Comparison of ENCODE assay signal across 11 mouse cellular contexts in genomic region chr7:16471549-16471948, GRCm38 (mm10). TPM values are rescaled to one million over a fixed set of nuclear protein-coding genes. Genes with fewer than 3 reads are reported as not detected.
DNase-seq lines count a peak whose midpoint lies in the region; ATAC-seq and TF ChIP-seq lines count a peak whose summit lies in the region.
"Had no signal": no experiment of that assay in that cellular context is flagged by ENCODE, and none has a peak within 500 bp of the region (broad histone marks: within the 10 kb centered on the region; RNA-seq: fewer than 3 reads in every experiment).

No protein-coding gene starts in this region.

- no peak for TF ChIP-seq EP300 in liver, postnatal 0 days (IDR thresholded peaks at IDR 0.05; ENCODE audit: low read depth)

- peak; percentile 58 for TF ChIP-seq CTCF in liver, postnatal 0 days (IDR thresholded peaks at IDR 0.05; ENCODE audit: low read depth)

- H3K4me2 ChIP-seq in liver, postnatal 0 days (ENCODE audit: low read depth, low read length) = no peak overlapping the region
- no peak overlapping the region for H3K4me2 ChIP-seq in liver, embryonic 11.5 days

- H3K9me3 ChIP-seq in liver, postnatal 0 days (ENCODE audit: low read length) = no peaks in the 10 kb centered on the region
- no peaks in the 10 kb centered on the region for H3K9me3 ChIP-seq in liver, embryonic 11.5 days (ENCODE audit: control insufficient read depth, low read length)

- peaks cover 63% of the 10 kb centered on the region for H3K27me3 ChIP-seq in liver, postnatal 0 days (ENCODE audit: insufficient read depth, low read length)
- peaks cover 66% of the 10 kb centered on the region for H3K27me3 ChIP-seq in liver, embryonic 11.5 days (replicated peaks; ENCODE audit: control insufficient read depth, insufficient read depth, low read length)

- no peak overlapping the region for H3K4me3 ChIP-seq in liver, postnatal 0 days (ENCODE audit: low read depth, low read length)
- H3K4me3 ChIP-seq in liver, embryonic 11.5 days (ENCODE audit: low read depth, low read length) = no peak overlapping the region
- H3K4me3 ChIP-seq: erythroblast, embryonic 14.5 days had no signal

- ATAC-seq in liver, postnatal 0 days = no peak
- ATAC-seq in liver, embryonic 11.5 days (replicated peaks; ENCODE audit: low FRiP score) = no peak
- ATAC-seq in megakaryocyte progenitor cell, adult 5-6 weeks (replicated peaks; ENCODE audit: poor library complexity) = peak; percentile 63

- no peak overlapping the region for H3K9ac ChIP-seq in liver, postnatal 0 days (replicated peaks)
- no peak overlapping the region for H3K9ac ChIP-seq in liver, embryonic 11.5 days (ENCODE audit: low read depth, low read length)

- DNase-seq in embryo, embryonic 10 days (ENCODE audit: low spot score) = peak; percentile 54
- DNase-seq in embryo, embryonic 9.5 days (ENCODE audit: extremely low spot score) = no peak
- no peak for DNase-seq in liver, postnatal 0 days
- DNase-seq in liver, embryonic 11.5 days (ENCODE audit: low spot score) = no peak
- DNase-seq in ZHBTc4 (ENCODE audit: low read depth, low spot score) = peak; percentile 38
- DNase-seq in gastrocnemius, postnatal 25 days = no peak
- no peak for DNase-seq in kidney, postnatal 10 days

- H3K36me3 ChIP-seq in liver, postnatal 0 days (replicated peaks; ENCODE audit: insufficient read depth, low read length) = no peaks in the 10 kb centered on the region
- H3K36me3 ChIP-seq in liver, embryonic 11.5 days (ENCODE audit: control insufficient read depth, insufficient read depth, low read length) = no peaks in the 10 kb centered on the region

- WGBS in liver, postnatal 0 days (ENCODE audit: insufficient replicate concordance) = 37% methylated on average over 9 of the region's 9 CpGs
- 30% methylated on average over 9 of the region's 9 CpGs for WGBS in liver, embryonic 11.5 days

- H3K4me1 ChIP-seq in liver, postnatal 0 days (ENCODE audit: insufficient read depth) = peaks cover 17% of the 10 kb centered on the region; the same call in 1 of the 2 replicates
- peaks cover 9% of the 10 kb centered on the region for H3K4me1 ChIP-seq in liver, embryonic 11.5 days (replicated peaks; ENCODE audit: control insufficient read depth, insufficient read depth, low read length)

- H3K27ac ChIP-seq in liver, postnatal 0 days (ENCODE audit: low read depth) = no peak overlapping the region
- no peak overlapping the region for H3K27ac ChIP-seq in liver, embryonic 11.5 days (ENCODE audit: low read depth, low read length)
- H3K27ac ChIP-seq: macrophage had no signal

RNA-seq across cellular contexts. Expression of gene Npas1, which starts 6.0 kb away (rescaled TPM):
- 0.07 and 0.11 TPM in 2 replicates for polyA plus RNA-seq in liver, postnatal 0 days (2015; fragmentation: Nextera tagmentation; extraction: Ambion mirVana)
- 0.18 and 0.22 TPM in 2 replicates for polyA plus RNA-seq in liver, embryonic 11.5 days (2014; fragmentation: Nextera tagmentation; extraction: Ambion mirVana)
- total RNA-seq in megakaryocyte progenitor cell, adult 5-6 weeks (2015) = not detected in 2 replicates
- not detected in 2 replicates for total RNA-seq in megakaryocyte progenitor cell, adult 5-6 weeks (2017)
- total RNA-seq in gastrocnemius, postnatal 25 days (2021) = not detected
- total RNA-seq: heart, postnatal 25 days had no signal
- polyA plus RNA-seq: erythroblast, embryonic 14.5 days; macrophage had no signal

RNA-seq across cellular contexts. Expression of gene Tmem160, which starts 19.0 kb away (rescaled TPM):
- polyA plus RNA-seq in liver, postnatal 0 days (2015; fragmentation: Nextera tagmentation; extraction: Ambion mirVana) = 38.7 and 43.0 TPM in 2 replicates
- polyA plus RNA-seq in liver, embryonic 11.5 days (2014; fragmentation: Nextera tagmentation; extraction: Ambion mirVana) = 54.4 and 54.5 TPM in 2 replicates
- 34.6 and 42.5 TPM in 2 replicates for total RNA-seq in megakaryocyte progenitor cell, adult 5-6 weeks (2015)
- 9.5 and 13.5 TPM in 2 replicates for total RNA-seq in megakaryocyte progenitor cell, adult 5-6 weeks (2017)
- total RNA-seq in gastrocnemius, postnatal 25 days (2021) = 10 to 100 TPM; 37.4 to 39.4 TPM

Comparison
In these comparisons a context has a peak if more than half of its experiments do, and no peak if none do; other contexts are left out.
1. DNase-seq: peak in embryo, embryonic 10 days (single experiment) and ZHBTc4 (single experiment); none in embryo, embryonic 9.5 days (single experiment), liver, postnatal 0 days (single experiment), liver, embryonic 11.5 days (single experiment), gastrocnemius, postnatal 25 days (single experiment) and kidney, postnatal 10 days (single experiment).